Mouse (Mus musculus): ENCODE results near the gene Plcb3. TPM values are rescaled to one million over a fixed set of nuclear protein-coding genes. Genes with fewer than 3 reads are reported as not detected.

Plcb3 gene
- polyA plus RNA-seq, 1 experiment from 2014 or later, result 48.8 TPM

GRCm38 (mm10) chr19:6921647-6922567 lies 54.4 kb downstream of the Plcb3 start, which contains the start of gene Esrra:
TSS of gene Esrra (minus strand) at chr19:6921813.
- Histone ChIP-seq H3K9me3 (ENCODE audit: low read length) (no peaks in the 10 kb centered on the region), H3K36me3 (ENCODE audit: insufficient read depth, low read length) (no peaks in the 10 kb centered on the region), H3K4me1 (ENCODE audit: insufficient read depth, low read length) (peaks cover 30% of the 10 kb centered on the region), H3K27ac (ENCODE audit: low read length) (peak within 1 kb of the TSS; percentile 90), H3K4me3 (ENCODE audit: low read length) (peak within 1 kb of the TSS; percentile 73), H3K4me2 (replicated peaks; ENCODE audit: low read depth, low read length) (peak within 1 kb of the TSS; percentile 94), H3K9ac (replicated peaks; ENCODE audit: low read length) (peak within 1 kb of the TSS; percentile 85), H3K27me3 (ENCODE audit: insufficient read depth, low read length) (peaks cover 34% of the 10 kb centered on the region)
- under 1% methylated on average over 66 of the region's 66 CpGs for WGBS
- ATAC-seq (ENCODE audit: low FRiP score, low TSS enrichment), result peak; percentile 95

GRCm38 (mm10) chr19:6920741-6921636 lies 55.3 kb downstream of the Plcb3 start:
- WGBS, result 1% methylated on average over 35 of the region's 48 CpGs
- Histone ChIP-seq H3K4me2 (replicated peaks; ENCODE audit: low read depth, low read length) (peak overlapping the region; percentile 94), H3K36me3 (ENCODE audit: insufficient read depth, low read length) (no peaks in the 10 kb centered on the region), H3K9me3 (ENCODE audit: low read length) (no peaks in the 10 kb centered on the region), H3K4me1 (ENCODE audit: insufficient read depth, low read length) (peaks cover 25% of the 10 kb centered on the region), H3K9ac (replicated peaks; ENCODE audit: low read length) (peak overlapping the region; percentile 85), H3K4me3 (ENCODE audit: low read length) (peak overlapping the region; percentile 73), H3K27ac (ENCODE audit: low read length) (peak overlapping the region; percentile 90), H3K27me3 (ENCODE audit: insufficient read depth, low read length) (peaks cover 25% of the 10 kb centered on the region)
- ATAC-seq (ENCODE audit: low FRiP score, low TSS enrichment), result peak; percentile 8; the same call in 1 of the 2 replicates

GRCm38 (mm10) chr19:6919876-6920740 lies 56.2 kb downstream of the Plcb3 start:
- Histone ChIP-seq H3K4me1 (ENCODE audit: insufficient read depth, low read length) (peaks cover 16% of the 10 kb centered on the region), H3K36me3 (ENCODE audit: insufficient read depth, low read length) (no peaks in the 10 kb centered on the region), H3K9ac (replicated peaks; ENCODE audit: low read length) (peak overlapping the region; percentile 85), H3K9me3 (ENCODE audit: low read length) (no peaks in the 10 kb centered on the region), H3K27me3 (ENCODE audit: insufficient read depth, low read length) (peaks cover 16% of the 10 kb centered on the region), H3K4me3 (ENCODE audit: low read length) (peak overlapping the region; percentile 73), H3K27ac (ENCODE audit: low read length) (peak overlapping the region; percentile 90), H3K4me2 (replicated peaks; ENCODE audit: low read depth, low read length) (peak overlapping the region; percentile 94)
- peak; percentile 17 for ATAC-seq (ENCODE audit: low FRiP score, low TSS enrichment)
- WGBS, result 18% methylated on average over 8 of the region's 8 CpGs

GRCm38 (mm10) chr19:6919431-6919830 lies 56.8 kb downstream of the Plcb3 start:
- 0 out of 2 replicates have a peak overlapping the region, but pooled peaks have one; percentile 85 for H3K9ac ChIP-seq (replicated peaks; ENCODE audit: low read length)
- no peaks in the 10 kb centered on the region for H3K36me3 ChIP-seq (ENCODE audit: insufficient read depth, low read length)
- H3K27ac ChIP-seq (ENCODE audit: low read length), result peak overlapping the region; percentile 90; the same call in 1 of the 2 replicates
- peaks cover 10% of the 10 kb centered on the region for H3K27me3 ChIP-seq (ENCODE audit: insufficient read depth, low read length)
- H3K4me3 ChIP-seq (ENCODE audit: low read length), result no peak overlapping the region
- no peak overlapping the region for H3K4me2 ChIP-seq (replicated peaks; ENCODE audit: low read depth, low read length)
- ATAC-seq (ENCODE audit: low FRiP score, low TSS enrichment), result no peak
- no peaks in the 10 kb centered on the region for H3K9me3 ChIP-seq (ENCODE audit: low read length)
- peaks cover 15% of the 10 kb centered on the region for H3K4me1 ChIP-seq (ENCODE audit: insufficient read depth, low read length)

GRCm38 (mm10) chr19:6918321-6918720 lies 57.9 kb downstream of the Plcb3 start:
- no peaks in the 10 kb centered on the region for H3K9me3 ChIP-seq (ENCODE audit: low read length)
- no peak overlapping the region for H3K4me3 ChIP-seq (ENCODE audit: low read length)
- ATAC-seq (ENCODE audit: low FRiP score, low TSS enrichment), result no peak
- WGBS, result 92% methylated on average over 4 of the region's 4 CpGs
- H3K27me3 ChIP-seq (ENCODE audit: insufficient read depth, low read length), result peaks cover 3% of the 10 kb centered on the region
- peaks cover 8% of the 10 kb centered on the region; the same call in 1 of the 2 replicates for H3K36me3 ChIP-seq (ENCODE audit: insufficient read depth, low read length)
- H3K9ac ChIP-seq (replicated peaks; ENCODE audit: low read length), result no peak overlapping the region
- H3K27ac ChIP-seq (ENCODE audit: low read length), result no peak overlapping the region
- peaks cover 15% of the 10 kb centered on the region for H3K4me1 ChIP-seq (ENCODE audit: insufficient read depth, low read length)
- H3K4me2 ChIP-seq (replicated peaks; ENCODE audit: low read depth, low read length), result no peak overlapping the region

GRCm38 (mm10) chr19:6916496-6916895 lies 59.8 kb downstream of the Plcb3 start:
- no peaks in the 10 kb centered on the region for H3K27me3 ChIP-seq (ENCODE audit: insufficient read depth, low read length)
- peaks cover 18% of the 10 kb centered on the region for H3K4me1 ChIP-seq (ENCODE audit: insufficient read depth, low read length)

GRCm38 (mm10) chr19:6915276-6915675 lies 61.0 kb downstream of the Plcb3 start:
- Histone ChIP-seq H3K27ac (ENCODE audit: low read length) (no peak overlapping the region), H3K9me3 (ENCODE audit: low read length) (no peaks in the 10 kb centered on the region), H3K27me3 (ENCODE audit: insufficient read depth, low read length) (no peaks in the 10 kb centered on the region), H3K4me2 (replicated peaks; ENCODE audit: low read depth, low read length) (no peak overlapping the region), H3K4me3 (ENCODE audit: low read length) (no peak overlapping the region), H3K36me3 (ENCODE audit: insufficient read depth, low read length) (peaks cover 26% of the 10 kb centered on the region), H3K9ac (replicated peaks; ENCODE audit: low read length) (no peak overlapping the region), H3K4me1 (ENCODE audit: insufficient read depth, low read length) (peaks cover 19% of the 10 kb centered on the region)
- 88% methylated on average over 4 of the region's 4 CpGs for WGBS
- ATAC-seq (ENCODE audit: low FRiP score, low TSS enrichment), result no peak

More at GRCm38 (mm10) chr19:6916496-6916895, 59.8 kb downstream of the Plcb3 start:
- H3K36me3 ChIP-seq (ENCODE audit: insufficient read depth, low read length), result peaks cover 22% of the 10 kb centered on the region
- ATAC-seq (ENCODE audit: low FRiP score, low TSS enrichment), result no peak
- H3K27ac ChIP-seq (ENCODE audit: low read length), result no peak overlapping the region
- peak overlapping the region; percentile 13; the same call in 1 of the 2 replicates for H3K9ac ChIP-seq (replicated peaks; ENCODE audit: low read length)
- no peaks in the 10 kb centered on the region for H3K9me3 ChIP-seq (ENCODE audit: low read length)
- H3K4me2 ChIP-seq (replicated peaks; ENCODE audit: low read depth, low read length), result no peak overlapping the region
- no peak overlapping the region for H3K4me3 ChIP-seq (ENCODE audit: low read length)
- 64% methylated on average over 4 of the region's 4 CpGs for WGBS

GRCm38 (mm10) chr19:6914540-6914939 lies 61.7 kb downstream of the Plcb3 start:
- Histone ChIP-seq H3K9me3 (ENCODE audit: low read length) (no peaks in the 10 kb centered on the region), H3K27me3 (ENCODE audit: insufficient read depth, low read length) (no peaks in the 10 kb centered on the region), H3K36me3 (ENCODE audit: insufficient read depth, low read length) (peaks cover 26% of the 10 kb centered on the region), H3K27ac (ENCODE audit: low read length) (no peak overlapping the region), H3K9ac (replicated peaks; ENCODE audit: low read length) (no peak overlapping the region), H3K4me3 (ENCODE audit: low read length) (no peak overlapping the region), H3K4me1 (ENCODE audit: insufficient read depth, low read length) (peaks cover 12% of the 10 kb centered on the region), H3K4me2 (replicated peaks; ENCODE audit: low read depth, low read length) (no peak overlapping the region)
- ATAC-seq (ENCODE audit: low FRiP score, low TSS enrichment), result no peak
- 90% methylated on average over 9 of the region's 9 CpGs for WGBS

GRCm38 (mm10) chr19:6913991-6914390 lies 62.3 kb downstream of the Plcb3 start:
- 74% methylated on average over 11 of the region's 11 CpGs for WGBS
- no peaks in the 10 kb centered on the region for H3K27me3 ChIP-seq (ENCODE audit: insufficient read depth, low read length)
- H3K27ac ChIP-seq (ENCODE audit: low read length), result no peak overlapping the region
- no peak for ATAC-seq (ENCODE audit: low FRiP score, low TSS enrichment)
- H3K4me2 ChIP-seq (replicated peaks; ENCODE audit: low read depth, low read length), result no peak overlapping the region
- no peak overlapping the region for H3K9ac ChIP-seq (replicated peaks; ENCODE audit: low read length)
- no peak overlapping the region for H3K4me3 ChIP-seq (ENCODE audit: low read length)
- H3K9me3 ChIP-seq (ENCODE audit: low read length), result no peaks in the 10 kb centered on the region
- peaks cover 12% of the 10 kb centered on the region for H3K4me1 ChIP-seq (ENCODE audit: insufficient read depth, low read length)
- peaks cover 26% of the 10 kb centered on the region for H3K36me3 ChIP-seq (ENCODE audit: insufficient read depth, low read length)
